In the genomic region with DNA sequence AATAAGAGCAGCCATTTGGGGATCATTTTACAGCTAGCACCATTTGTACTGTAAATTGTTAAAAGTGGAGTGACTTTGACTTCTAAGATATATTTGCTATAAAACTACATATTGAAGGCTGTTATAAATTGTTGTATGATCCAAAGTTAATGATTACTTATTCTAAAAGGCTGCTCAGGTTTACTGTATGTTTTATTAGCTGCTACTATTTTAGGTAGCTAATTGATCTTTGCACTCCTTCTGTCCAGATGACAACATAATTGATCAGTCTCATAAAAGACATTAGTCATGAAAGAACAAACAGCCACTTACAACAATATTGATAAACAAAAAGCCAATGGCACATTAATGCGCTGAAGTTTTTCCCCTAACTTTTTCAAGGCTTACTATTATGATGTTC, we compare ENCODE assay signal across 17 mouse cellular contexts.
"Had no signal": no experiment of that assay in that cellular context is flagged by ENCODE, and none has a peak within 500 bp of the region (broad histone marks: within the 10 kb centered on the region; RNA-seq: fewer than 3 reads in every experiment).

No protein-coding gene starts in this region.

- H3K36me3 ChIP-seq: neural tube, embryonic 12.5 days; neural tube, embryonic 13.5 days; neural tube, embryonic 15.5 days; stomach, embryonic 15.5 days had no signal

- DNase-seq: retina, postnatal 1 day; right cerebral cortex, adult 18-20 months; right cerebral cortex, postnatal 14 days; right cerebral cortex, postnatal 25 days; right cerebral cortex, postnatal 4 days; spleen, adult 18-20 months; thymus, adult 18-20 months; thymus, adult 2 months; thymus, postnatal 14 days; thymus, postnatal 25 days; thymus, postnatal 36 days; thymus, postnatal 4 days had no signal

- H3K4me2 ChIP-seq: neural tube, embryonic 12.5 days; neural tube, embryonic 13.5 days; neural tube, embryonic 15.5 days; stomach, embryonic 15.5 days had no signal

- H3K9me3 ChIP-seq: neural tube, embryonic 12.5 days; neural tube, embryonic 13.5 days; neural tube, embryonic 15.5 days; stomach, embryonic 15.5 days had no signal

- H3K9ac ChIP-seq: neural tube, embryonic 12.5 days; neural tube, embryonic 13.5 days; neural tube, embryonic 15.5 days; stomach, embryonic 15.5 days had no signal

- H3K4me3 ChIP-seq: neural tube, embryonic 12.5 days; neural tube, embryonic 13.5 days; neural tube, embryonic 15.5 days; stomach, embryonic 15.5 days had no signal

- H3K27ac ChIP-seq: neural tube, embryonic 12.5 days; neural tube, embryonic 13.5 days; neural tube, embryonic 15.5 days; stomach, embryonic 15.5 days; stomach, postnatal 0 days had no signal

- H3K4me1 ChIP-seq: neural tube, embryonic 12.5 days; neural tube, embryonic 13.5 days; neural tube, embryonic 15.5 days; stomach, embryonic 15.5 days had no signal

- H3K27me3 ChIP-seq: neural tube, embryonic 12.5 days; neural tube, embryonic 13.5 days; neural tube, embryonic 15.5 days; stomach, embryonic 15.5 days had no signal
